Mouse (Mus musculus) myocyte (in vitro differentiated cells): ENCODE data around the gene Prkca.

Experiments used
- CEBPB ChIP-seq: IDR thresholded peaks from 2 replicates; pipeline ENCODE4 v1.6.1; 2011; ENCODE audit warnings: mild to moderate bottlenecking, moderate library complexity; ENCODE audit not compliant: poor library complexity, insufficient read depth, severe bottlenecking
- E2F4 ChIP-seq: IDR thresholded peaks from one replicate; pipeline ENCODE4 v1.6.1; 2011; ENCODE audit warnings: mild to moderate bottlenecking, control low read depth, moderate library complexity; ENCODE audit not compliant: insufficient read depth
- MAX ChIP-seq: IDR thresholded peaks from one replicate; pipeline ENCODE4 v1.6.1; 2011; ENCODE audit warnings: low read depth, mild to moderate bottlenecking, control low read depth
- MYOD1 ChIP-seq, 3 experiments: IDR thresholded peaks; one replicate each; pipeline ENCODE4 v1.6.1; 2011; ENCODE audit warnings: control low read depth in 2 of 3, low read depth in 2 of 3, mild to moderate bottlenecking in 2 of 3, moderate library complexity in 1 of 3; ENCODE audit not compliant: insufficient read length in 2 of 3, control insufficient read depth in 1 of 3
- MYOG ChIP-seq, 3 experiments: IDR thresholded peaks; one replicate each; pipeline ENCODE4 v1.6.1; 2011; ENCODE audit warnings: control low read depth in 2 of 3, low read depth in 2 of 3, mild to moderate bottlenecking in 2 of 3; ENCODE audit not compliant: insufficient read length in 2 of 3, control insufficient read depth in 1 of 3, insufficient read depth in 1 of 3
- POLR2A ChIP-seq: IDR thresholded peaks from one replicate; pipeline ENCODE4 v1.6.1; 2011; ENCODE audit warnings: low read depth, mild to moderate bottlenecking, control low read depth, moderate library complexity; ENCODE audit not compliant: insufficient read length
- POLR2AphosphoS2 ChIP-seq: IDR thresholded peaks from one replicate; pipeline ENCODE4 v1.6.1; 2011; ENCODE audit warnings: low read depth, control low read depth; ENCODE audit not compliant: insufficient read length
- REST ChIP-seq: IDR thresholded peaks from one replicate; pipeline ENCODE4 v1.6.1; 2011; ENCODE audit warnings: mild to moderate bottlenecking, control low read depth, moderate library complexity; ENCODE audit not compliant: insufficient read depth, insufficient read length
- SRF ChIP-seq: IDR thresholded peaks from one replicate; pipeline ENCODE4 v1.6.1; 2011; ENCODE audit warnings: low read depth; ENCODE audit not compliant: control insufficient read depth, insufficient read length
- TCF12 ChIP-seq: IDR thresholded peaks from one replicate; pipeline ENCODE4 v1.6.1; 2011; ENCODE audit warnings: mild to moderate bottlenecking, control low read depth; ENCODE audit not compliant: poor library complexity, insufficient read depth, severe bottlenecking
- USF1 ChIP-seq: IDR thresholded peaks from one replicate; pipeline ENCODE4 v1.6.1; 2011; ENCODE audit warnings: low read depth, mild to moderate bottlenecking, control low read depth, moderate library complexity

- TF ChIP-seq POLR2A (no peak), POLR2AphosphoS2 (no peak), TCF12 (no peak), SRF (no peak), MYOD1 (IDR thresholded peaks at IDR 0.05; ENCODE audit: control insufficient read depth in 1 of 3, insufficient read length in 2 of 3, low read depth in 2 of 3) (no peak), E2F4 (no peak), CEBPB (no peak), USF1 (no peak), REST (no peak), MYOG (IDR thresholded peaks at IDR 0.05; ENCODE audit: control insufficient read depth in 1 of 3, insufficient read depth in 1 of 3, insufficient read length in 2 of 3, low read depth in 2 of 3) (no peak), MAX (no peak)
Measured at GRCm38 (mm10) chr11:107947951-107948350, 395.8 kb downstream of the Prkca start.
